Mouse (Mus musculus): ENCODE measurements around the gene Fam214a.

- TF ChIP-seq CTCF (IDR thresholded peaks at IDR 0.05; ENCODE audit: low read depth, low read length), result no peak
- no peak for TF ChIP-seq POLR2A (IDR thresholded peaks at IDR 0.05; ENCODE audit: extremely low read depth, insufficient read depth, low read length)
Observed at GRCm38 (mm10) chr9:75064678-75065331, 112.1 kb downstream of the Fam214a start.
